Mouse (Mus musculus) monocyte, adult 5-6 weeks (primary cell): ENCODE measurements around the gene Kcnip4. TPM values are rescaled to one million over a fixed set of nuclear protein-coding genes. Genes with fewer than 3 reads are reported as not detected.

ENCODE experiments used
- ATAC-seq: fragments of 153-309, 156-312 bp; replicated peaks from 2 replicates; pipeline ENCODE4 v1.8.0; 2017; ENCODE audit warnings: mild to moderate bottlenecking; ENCODE audit not compliant: low TSS enrichment, insufficient number of reproducible peaks, severe bottlenecking, poor library complexity, low FRiP score
- total RNA-seq: library from RNA; stranded (forward); fragments of 200-1000, 200-491, 200-594 nt; gene quantifications from 3 replicates; pipeline ENCODE4 v1.2.3, GENCODE M21; 2017

The Kcnip4 gene
- total RNA-seq, 1 experiment from 2014 or later = not detected

DNA sequence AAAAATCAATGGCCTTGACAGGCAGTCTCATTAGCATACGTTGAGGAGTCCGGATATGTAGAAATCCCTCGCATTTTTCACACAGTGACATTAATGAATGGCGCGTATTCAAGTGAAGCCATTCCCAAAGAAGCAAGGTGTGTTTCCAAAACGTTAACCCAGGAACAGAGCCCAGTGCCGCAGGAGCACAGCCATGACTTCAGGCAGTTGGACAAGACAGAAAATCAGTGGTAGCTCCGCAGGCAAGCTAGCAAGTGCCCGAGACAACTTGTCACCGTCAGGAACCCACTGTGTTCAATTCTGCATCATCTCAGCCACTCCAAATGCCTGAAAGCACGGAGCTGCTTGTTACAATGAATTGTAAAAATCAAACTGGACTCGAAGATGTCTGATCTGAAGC, 1014.5 kb downstream of the Kcnip4 start:
- no peak for ATAC-seq

DNA sequence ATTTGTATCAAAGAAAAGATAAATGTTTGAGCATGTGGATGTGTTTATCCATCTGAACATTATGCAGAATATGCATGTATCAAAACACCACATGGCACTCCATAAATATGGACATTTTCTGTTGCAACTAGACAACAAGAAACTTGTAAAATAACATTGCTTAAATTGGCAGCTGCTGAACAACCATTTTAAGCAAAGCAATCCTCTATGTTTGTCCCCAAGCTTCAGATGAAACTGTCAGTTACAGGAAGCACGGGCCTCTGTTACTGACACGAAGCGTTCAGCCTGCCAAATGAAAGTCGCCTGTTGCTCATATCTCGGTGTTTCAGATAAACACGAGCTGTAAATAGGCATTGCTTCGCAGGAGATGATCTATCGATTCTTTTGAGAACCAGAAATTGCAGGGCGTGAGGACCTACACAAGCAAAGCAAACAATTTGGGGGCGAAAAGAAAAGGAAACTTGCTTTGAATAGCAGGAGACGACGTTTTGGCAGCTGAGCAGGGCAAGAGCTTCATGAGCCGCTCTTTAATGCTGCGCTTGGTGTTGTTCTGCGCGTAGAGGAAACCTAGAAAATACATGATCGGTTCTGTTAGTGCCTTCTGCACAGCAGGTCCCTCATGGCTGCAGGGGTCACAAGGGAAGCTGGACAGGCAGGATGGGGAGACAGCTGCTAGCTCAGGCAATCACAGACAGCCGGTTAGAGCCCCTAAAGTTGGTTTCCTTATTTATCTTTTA, 1015.3 kb downstream of the Kcnip4 start:
- no peak for ATAC-seq

DNA sequence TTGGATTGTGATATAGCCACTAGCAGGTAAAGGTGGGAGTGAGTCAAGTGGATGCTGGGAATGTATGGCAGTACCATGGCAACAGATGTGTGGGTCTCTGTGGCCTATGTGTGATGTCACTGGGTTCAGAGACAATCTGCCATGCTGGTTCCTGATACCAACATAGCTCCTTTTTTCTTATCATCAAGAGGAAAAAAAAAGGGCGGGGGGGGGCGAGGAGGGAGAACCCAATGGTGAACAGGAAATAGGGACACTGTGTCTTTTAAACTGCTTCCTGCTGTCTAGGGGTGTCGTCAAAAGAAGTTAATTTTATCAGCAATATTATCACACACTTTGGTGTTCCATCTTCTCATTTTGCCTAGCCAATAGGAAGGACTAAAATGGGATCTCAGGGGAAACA, 1021.6 kb downstream of the Kcnip4 start:
- ATAC-seq = no peak

DNA sequence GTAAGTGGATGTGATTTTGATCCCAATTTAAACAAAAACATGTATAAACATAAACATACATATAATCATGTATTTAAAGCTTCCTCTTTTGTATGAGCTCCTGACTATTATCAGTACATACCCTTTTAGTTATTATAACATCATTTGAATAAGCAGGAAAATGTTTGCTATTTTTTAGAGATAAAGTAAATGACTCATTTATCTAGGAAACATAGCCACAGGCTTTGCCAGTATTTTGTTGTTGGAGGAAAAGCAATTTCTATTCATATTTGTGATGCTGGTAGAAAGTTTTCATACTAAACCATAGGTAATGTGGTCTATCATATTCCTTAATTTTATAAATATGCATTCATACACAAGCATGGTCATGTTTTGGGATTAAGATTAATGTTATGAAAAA, 1022.3 kb downstream of the Kcnip4 start:
- no peak for ATAC-seq

DNA sequence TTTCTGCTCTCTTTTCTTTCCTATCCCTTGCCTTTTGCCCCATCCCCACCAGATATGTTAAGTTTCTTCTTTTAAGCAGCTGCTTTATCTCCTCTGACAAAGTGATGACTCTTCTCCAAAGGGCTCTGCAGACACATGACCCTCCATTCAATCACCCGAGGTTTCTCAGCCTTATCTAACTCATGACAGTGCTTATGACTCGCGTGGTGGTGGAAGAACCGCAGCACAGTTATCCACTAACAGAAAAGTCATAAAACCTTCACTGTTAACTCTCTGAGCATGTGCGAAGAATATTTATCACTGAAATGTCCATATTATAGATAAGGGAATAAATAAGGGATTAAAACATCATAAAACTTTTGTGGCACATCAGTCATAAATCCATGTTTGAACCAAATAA, 1024.5 kb downstream of the Kcnip4 start:
- ATAC-seq = no peak

DNA sequence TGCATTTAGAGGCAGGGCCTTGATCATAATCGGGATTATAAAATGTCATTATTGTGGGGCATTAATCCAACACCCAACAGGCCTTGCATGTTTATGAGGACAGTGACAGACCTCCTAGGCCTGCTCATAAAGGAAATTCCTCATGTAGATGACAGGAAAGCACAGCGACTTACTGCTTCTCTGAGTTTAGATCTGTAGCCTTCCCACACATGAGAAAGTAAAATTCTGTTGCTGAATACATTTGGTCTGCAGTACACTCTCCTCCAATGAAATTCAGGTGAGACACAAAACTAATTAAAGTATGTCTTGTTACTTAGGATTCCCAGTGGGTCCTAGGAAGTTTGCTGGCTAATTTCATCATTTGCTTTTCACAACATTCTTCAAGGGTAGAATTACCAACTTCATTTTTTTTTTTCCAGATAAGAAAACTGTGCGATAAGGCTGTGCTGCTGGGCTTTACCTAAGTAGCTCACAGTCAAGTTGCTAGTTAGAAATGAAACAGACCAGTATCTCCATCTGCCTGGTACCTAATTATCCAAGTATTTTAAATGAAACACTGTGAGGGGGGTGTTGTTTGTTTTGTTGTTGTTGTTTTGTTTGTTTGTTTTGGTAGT, 1033.7 kb downstream of the Kcnip4 start:
- no peak for ATAC-seq

DNA sequence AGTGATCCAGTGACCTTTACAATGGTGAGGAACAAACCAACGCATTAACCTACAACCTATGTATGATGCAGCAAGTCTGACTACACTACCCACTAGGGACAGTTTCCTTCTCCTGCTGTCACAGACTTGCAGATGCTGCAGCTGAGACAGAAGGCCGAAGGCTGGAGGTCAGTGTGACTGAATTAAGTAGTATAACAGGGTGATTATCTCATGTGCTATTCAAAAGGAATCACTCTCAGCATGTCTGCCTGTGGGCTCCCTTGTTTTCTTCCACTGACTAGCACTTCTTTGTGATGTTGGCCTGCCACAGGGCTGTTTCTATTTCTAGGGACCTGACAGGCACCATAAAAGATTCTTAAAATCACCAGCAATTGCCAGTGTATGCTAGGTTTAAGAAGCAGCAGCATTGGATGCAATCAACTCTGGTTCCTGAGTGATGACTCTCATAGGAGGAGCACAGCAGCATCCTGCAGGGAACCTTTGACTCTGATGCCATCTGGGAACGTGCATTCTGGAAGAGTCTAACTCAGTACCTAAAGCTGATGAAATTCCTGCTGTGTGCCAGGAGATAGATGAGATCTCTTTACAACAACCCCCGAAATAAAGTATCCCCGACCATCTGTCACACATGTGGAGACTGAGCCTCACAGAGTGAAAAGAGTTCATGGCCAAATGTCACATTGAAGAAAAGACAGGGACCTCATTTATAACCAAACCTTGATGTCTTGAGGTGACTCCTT, 1035.0 kb downstream of the Kcnip4 start:
- no peak for ATAC-seq

DNA sequence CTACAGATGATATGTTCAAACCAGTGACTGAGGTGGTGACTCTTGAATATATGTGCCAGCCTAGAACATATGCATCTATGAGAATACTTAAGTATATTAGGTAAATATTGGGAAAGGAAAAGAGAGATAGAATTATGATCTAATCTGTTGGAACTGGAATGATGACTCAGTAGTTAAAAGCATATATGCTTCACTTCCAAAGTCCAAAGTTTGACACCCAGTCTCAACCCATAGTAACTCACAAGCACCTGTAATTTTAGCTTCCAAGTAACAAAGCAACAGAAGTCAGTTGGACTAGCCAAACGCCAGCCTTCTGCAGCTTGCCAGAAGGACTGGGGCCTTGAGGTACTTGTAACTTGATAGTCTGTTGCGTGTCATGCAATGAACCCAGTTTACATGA, 1041.6 kb downstream of the Kcnip4 start:
- ATAC-seq = no peak

DNA sequence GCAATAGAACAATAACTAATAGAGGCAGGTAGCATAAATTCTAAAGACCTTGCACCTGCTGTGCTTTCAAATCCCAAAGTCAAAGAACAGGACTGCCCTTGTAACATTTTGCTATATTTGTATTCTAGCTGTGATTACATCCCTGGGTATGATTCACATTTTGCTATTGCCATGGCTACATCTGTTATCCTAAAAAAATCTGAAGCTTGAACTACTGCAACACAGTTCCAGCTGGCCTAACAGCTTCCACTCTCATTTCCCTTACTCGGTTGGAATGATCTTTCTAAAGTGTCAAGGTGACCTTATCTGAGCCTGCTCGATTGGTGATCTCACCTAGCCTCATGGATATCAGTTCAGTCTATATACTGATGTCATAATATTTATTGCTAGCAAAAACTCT, 1064.5 kb downstream of the Kcnip4 start:
- no peak for ATAC-seq

DNA sequence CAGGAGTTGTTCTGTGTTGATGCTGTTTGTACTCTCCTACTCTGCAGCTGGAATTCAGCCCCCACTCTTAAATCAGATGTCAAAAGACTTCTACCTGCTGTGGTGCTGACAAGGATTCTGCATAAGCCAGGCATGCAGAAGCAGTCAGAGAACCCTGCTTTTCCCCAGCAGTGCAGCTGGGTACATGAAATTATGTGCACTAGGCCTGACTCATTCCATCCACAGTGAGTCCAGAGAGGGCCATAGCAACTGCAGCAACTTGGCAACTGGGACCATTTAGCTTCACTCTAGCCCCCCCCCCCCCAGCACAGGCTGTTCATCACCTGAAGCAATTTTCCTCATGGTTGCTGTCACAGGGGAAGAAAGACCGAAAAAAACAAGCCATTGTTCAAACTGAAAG, 1075.8 kb downstream of the Kcnip4 start:
- ATAC-seq = no peak

DNA sequence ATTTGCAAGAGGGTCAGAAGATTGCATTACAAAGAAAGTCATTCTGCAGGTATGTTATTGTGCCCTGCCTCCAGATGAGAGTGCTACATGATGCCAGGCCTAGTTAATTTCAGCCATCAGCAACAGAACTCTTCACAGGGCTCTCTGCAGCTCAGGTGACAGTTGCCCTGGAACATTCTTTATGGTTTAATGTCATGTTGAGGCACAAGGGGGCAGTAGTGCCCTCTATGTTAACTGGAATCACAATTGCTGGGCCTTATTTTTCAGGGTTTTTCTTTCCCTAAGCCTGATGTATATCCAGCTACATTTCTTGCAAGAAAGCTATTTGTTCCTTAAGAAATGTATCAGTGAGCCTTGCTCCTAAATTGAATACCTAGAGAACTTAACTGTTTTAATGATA, 1094.2 kb downstream of the Kcnip4 start:
- no peak for ATAC-seq

DNA sequence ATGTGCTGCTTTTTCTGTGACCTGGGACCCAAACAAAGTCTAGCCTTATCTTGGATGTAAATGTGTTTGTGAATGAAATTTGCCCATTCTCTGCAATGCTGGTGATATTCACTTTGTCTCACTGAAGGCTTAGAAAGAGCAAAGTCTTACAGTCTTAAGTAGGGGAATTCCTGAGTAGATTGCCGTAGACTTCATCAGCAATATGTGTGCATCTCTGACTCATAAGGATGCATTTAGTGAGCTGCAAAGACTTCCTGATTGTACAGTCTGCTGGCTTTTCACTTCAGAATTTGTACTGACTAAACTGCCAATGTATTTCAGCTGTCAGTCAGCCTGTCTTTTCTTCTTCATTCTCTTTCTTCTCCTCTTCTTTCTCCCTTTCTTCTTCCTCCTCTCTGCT, 1102.8 kb downstream of the Kcnip4 start:
- no peak for ATAC-seq

DNA sequence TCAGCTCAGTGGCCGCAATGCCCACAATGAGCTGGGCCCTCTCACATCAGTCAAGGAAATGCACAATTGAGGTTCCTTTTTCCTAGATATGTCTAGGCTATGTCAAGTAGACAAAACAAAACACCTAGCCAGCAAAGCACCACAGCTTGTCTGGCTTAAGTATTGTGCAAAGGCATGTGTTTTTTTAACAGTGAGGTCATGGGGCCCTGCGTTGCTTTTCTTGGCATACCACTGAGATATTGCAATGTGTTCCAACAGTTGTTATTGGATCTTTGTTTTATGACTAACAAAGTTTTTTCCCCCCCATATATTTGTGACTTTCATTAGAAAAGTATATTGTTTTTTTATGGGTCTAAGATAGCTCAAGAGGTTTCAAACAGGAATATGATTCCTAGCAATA, 1105.0 kb downstream of the Kcnip4 start:
- ATAC-seq = no peak

DNA sequence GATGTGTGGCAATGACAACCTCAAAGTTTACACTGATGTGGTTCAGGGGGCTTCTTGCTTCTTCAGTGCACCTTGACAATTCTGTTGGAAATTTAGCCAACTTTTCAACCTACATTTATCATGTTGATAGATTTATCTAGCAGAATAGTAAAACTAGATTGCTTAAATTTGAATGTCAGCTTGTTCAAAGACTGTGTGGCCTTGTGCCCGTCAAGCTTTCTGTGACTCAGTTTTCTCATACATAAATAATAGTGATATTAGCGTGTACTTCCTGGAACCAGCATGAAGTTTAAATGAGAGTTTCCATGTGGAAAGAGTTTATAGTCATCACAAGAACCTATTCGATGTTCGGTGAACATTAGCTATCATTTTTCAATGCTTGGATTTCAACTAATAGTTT, 1112.4 kb downstream of the Kcnip4 start:
- no peak for ATAC-seq

DNA sequence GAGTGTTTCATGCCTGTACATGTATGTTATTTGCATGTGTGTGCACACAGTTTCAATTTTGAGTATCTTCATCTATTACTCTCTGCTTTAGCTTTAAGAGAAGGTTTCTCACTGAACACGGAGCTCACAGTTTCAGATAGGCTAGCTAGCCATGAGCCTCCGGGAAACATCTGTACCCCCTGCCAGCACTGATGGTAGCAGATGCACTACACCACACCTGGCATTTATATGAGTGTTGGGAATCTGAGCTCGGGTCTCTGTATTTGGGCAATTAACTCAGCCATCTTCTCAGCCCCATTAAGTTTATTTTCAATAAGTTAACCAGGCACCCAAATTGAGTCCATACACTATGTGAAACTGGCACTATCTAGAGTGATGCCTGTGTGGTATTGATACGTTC, 1113.2 kb downstream of the Kcnip4 start:
- no peak for ATAC-seq

DNA sequence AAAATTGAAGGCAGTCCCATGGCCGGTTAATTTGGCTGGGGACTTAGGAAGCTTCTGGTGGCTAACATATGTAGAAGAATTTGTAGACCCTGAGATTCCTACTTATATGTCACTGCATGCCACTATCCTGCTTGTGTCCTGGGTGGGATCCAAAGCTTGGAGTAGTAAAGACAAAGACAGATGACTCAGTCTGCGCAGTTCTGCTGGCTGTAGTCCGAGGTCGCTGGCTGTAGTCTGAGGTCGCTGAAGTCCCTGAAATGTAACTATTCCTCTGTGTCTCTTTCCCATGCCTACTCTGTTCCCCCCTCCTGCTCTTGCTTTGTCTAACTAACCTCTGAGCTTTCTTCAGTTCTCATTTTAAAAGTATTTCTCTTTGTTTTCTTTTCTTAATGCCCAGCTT, 1114.4 kb downstream of the Kcnip4 start:
- ATAC-seq = no peak

DNA sequence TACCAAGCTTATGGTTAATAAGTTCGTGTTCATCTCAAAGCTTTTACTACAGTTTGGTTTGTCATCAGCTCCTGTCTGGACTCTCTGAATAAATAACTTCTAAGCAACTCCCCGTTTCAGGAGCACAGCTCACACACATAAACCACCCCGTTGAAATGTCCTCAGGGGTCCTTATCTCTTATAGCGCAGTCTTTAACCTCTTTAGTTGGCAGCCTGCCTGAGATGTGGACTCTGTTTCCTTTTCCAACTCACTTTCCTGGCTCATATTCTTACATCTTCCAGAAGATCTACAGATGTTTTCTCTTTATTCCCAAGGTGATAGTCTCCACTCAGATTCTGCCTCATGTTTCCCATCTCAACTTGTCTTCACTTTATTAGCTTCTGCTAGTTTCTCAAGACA, 1116.4 kb downstream of the Kcnip4 start:
- ATAC-seq = no peak

DNA sequence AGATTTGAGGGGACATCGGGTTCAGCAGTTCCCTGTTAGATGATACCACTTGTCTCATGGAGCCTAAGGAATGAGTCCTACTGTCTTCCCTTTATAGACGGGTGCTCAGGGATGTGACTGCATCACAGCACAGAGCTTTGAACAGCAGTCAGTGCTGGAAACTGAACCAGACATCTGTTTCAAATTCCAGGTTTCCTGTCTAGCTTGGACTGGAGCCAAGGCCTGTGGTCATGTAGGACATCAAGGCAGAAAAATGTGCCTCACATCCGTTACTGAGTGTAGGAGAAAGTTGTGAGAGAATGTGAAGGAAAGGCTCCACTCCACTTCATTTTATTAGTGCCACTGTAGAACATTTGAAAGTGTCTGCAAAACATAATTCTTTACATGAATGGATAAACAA, 1122.2 kb downstream of the Kcnip4 start:
- ATAC-seq = no peak

DNA sequence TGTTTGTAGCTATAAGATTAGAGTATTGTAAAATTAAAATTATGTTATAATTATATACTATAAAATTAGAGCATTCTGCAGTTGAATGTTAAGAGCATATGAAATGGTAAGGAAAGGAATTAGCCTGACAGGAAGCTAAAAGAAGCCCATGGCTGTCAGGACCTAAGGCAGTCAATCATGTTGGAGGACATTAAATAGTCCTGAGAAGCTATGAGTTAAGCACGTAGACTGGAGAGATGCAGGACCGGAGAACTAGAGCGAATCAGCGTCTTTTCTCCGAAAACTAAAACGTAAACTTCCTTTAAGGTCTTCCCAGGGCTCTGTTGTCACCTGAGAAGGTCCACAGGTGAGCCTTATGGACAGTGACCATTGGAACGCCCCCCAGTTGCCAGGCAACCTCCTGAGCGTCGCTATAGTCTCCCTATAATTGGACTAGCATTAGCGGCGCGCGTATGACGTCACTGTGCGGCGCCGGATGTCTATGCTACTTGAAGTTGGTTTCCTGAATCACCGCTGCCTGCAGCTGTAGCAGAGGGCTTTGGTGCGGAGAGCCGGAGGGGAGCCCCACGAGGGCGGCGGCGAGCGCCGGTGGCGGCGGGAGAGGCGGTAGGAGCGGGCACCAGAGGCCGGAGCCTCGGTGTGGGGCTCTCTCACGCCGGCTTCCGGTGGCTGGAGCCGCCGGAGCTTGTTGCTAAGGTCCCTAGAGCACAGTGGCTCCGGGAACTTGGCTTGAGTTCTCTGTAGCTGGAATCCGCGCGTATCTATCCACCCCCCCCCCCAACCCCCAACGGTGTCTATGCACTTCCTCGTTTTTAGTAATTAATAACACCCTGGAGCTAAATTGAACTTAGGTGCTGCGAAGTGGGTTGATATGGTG, 1152.6 kb downstream of the Kcnip4 start:
- ATAC-seq = peak; percentile 99
